Mouse (Mus musculus): ENCODE data around the gene Adamtsl5.
A peak's percentile ranks its signal among the peaks of the same experiment; 100 is the strongest.
"Not testable (repeated sequence)": the region's sequence is repeated elsewhere in the genome, so short reads cannot be mapped to it uniquely, and the experiment has no call there.

The Adamtsl5 gene

GRCm38 (mm10) chr10:80371411-80371966 lies 23.3 kb upstream of the Adamtsl5 start:
- DNase-seq, result peak; percentile 93

- DNase-seq, result no peak
These were observed 22.0 kb upstream of the Adamtsl5 start for GRCm38 (mm10) chr10:80369995-80370747.

GRCm38 (mm10) chr10:80368392-80368791 lies 20.2 kb upstream of the Adamtsl5 start:
- no peak for DNase-seq

- DNase-seq, result no peak
These were observed 19.7 kb upstream of the Adamtsl5 start for GRCm38 (mm10) chr10:80367954-80368353.

GRCm38 (mm10) chr10:80365736-80366135 lies 17.5 kb upstream of the Adamtsl5 start:
- DNase-seq, result no peak

- DNase-seq, result no peak
These were observed 15.5 kb upstream of the Adamtsl5 start for GRCm38 (mm10) chr10:80363734-80364133.

- no peak for DNase-seq
These were observed 9.9 kb upstream of the Adamtsl5 start for GRCm38 (mm10) chr10:80357994-80358639.

GRCm38 (mm10) chr10:80357336-80357735 lies 9.1 kb upstream of the Adamtsl5 start:
- DNase-seq, result no peak

GRCm38 (mm10) chr10:80356737-80357136 lies 8.5 kb upstream of the Adamtsl5 start:
- no peak for DNase-seq

- no peak for DNase-seq
These were observed 7.9 kb upstream of the Adamtsl5 start, which contains the start of gene Plk5 for GRCm38 (mm10) chr10:80356001-80356682. Gene Plk5 (plus strand): TSS chr10:80356459.

- DNase-seq, result no peak
These were observed 7.2 kb upstream of the Adamtsl5 start for GRCm38 (mm10) chr10:80355431-80355830.

- no peak for DNase-seq
These were observed 4.5 kb upstream of the Adamtsl5 start for GRCm38 (mm10) chr10:80352727-80353126.

- no peak for DNase-seq
These were observed 3.7 kb upstream of the Adamtsl5 start for GRCm38 (mm10) chr10:80351896-80352295.

GRCm38 (mm10) chr10:80350292-80350691 lies 2.1 kb upstream of the Adamtsl5 start:
- peak; percentile 97 for DNase-seq

GRCm38 (mm10) chr10:80348981-80349380 lies 769 bp upstream of the Adamtsl5 start:
- peak; percentile 97 for DNase-seq

GRCm38 (mm10) chr10:80347514-80347967 lies 671 bp downstream of the Adamtsl5 start:
- DNase-seq, result peak; percentile 97

GRCm38 (mm10) chr10:80345929-80346328 lies 2.3 kb downstream of the Adamtsl5 start:
- DNase-seq, result not testable (repeated sequence)

- peak; percentile 95 for DNase-seq
These were observed 3.1 kb downstream of the Adamtsl5 start for GRCm38 (mm10) chr10:80345122-80345521.

- DNase-seq, result peak; percentile 98
These were observed 4.0 kb downstream of the Adamtsl5 start for GRCm38 (mm10) chr10:80344131-80344661.

GRCm38 (mm10) chr10:80343425-80343895 lies 4.8 kb downstream of the Adamtsl5 start:
- peak; percentile 95 for DNase-seq

GRCm38 (mm10) chr10:80342749-80343424 lies 5.3 kb downstream of the Adamtsl5 start:
- peak; percentile 97 for DNase-seq

- peak; percentile 93 for DNase-seq
These were observed 5.9 kb downstream of the Adamtsl5 start for GRCm38 (mm10) chr10:80342305-80342748.

All from heart, adult 11 months (tissue).